Mouse (Mus musculus) erythroid progenitor cell, adult 5-6 weeks (primary cell): ENCODE measurements at regions not wholly inside any gene's neighbourhood (a gene's known extent, or its start where the extent isn't known, plus 50 kb on each side); places are given as distances from the start of the nearest gene placed in this dataset.

ENCODE experiments used
- ATAC-seq: replicated peaks from 2 replicates; pipeline ENCODE4 v1.8.0; 2016; ENCODE audit warnings: moderate number of reproducible peaks, mild to moderate bottlenecking, moderate TSS enrichment, inconsistent platforms; ENCODE audit not compliant: poor library complexity, low FRiP score, severe bottlenecking

DNA sequence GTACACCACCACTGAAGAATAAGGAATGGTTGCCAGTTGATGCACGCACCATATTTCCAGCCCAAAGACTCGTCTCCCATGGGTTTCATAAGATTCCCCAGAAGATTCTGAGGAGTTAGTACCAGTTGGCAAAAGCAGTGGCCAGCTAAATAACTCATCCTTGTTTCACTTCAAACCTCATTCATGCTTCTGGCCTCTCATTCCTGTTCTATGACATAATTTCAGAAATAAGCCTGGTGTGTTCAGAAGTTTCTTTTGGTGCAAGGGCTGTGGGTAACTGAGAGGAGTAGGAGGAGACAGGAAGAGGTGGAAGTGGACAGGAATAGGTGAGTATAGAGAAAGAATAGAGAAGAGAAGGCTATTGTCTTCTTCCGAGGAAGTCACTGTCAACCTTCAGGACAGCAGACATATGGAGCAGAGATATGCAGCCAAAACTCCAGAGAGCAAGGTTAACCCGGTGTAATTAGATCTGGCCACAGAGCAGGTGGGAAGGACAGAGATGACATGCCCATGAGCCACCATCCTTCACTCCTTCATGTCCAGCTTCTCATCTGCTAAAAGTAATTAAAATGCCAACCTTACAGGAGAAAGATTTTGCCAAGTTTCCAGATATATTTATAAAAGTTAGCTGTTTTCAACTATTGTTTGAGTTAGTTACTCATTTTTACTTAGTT, 133.9 kb upstream of the Tnfaip3 start:
- ATAC-seq: no peak

DNA sequence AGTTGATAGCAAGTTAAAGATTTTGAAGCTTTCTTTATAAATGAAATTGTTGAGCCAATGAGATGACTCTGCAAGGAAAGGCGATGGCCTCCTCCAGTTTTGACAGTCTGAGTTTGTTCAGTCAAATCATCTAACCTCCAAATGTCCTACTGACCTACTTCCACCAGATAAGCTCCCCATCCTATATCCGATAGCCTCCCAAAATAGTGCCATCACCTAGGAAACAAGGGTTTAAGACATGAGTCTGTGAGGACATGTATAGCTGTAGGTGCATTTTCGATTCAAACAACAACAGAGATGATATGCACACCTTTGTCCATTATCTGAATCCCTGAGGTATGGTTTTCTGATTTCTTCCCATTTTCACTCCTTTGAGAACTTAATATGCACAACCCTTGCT, 126.0 kb upstream of the Tnfaip3 start:
- ATAC-seq: no peak

DNA sequence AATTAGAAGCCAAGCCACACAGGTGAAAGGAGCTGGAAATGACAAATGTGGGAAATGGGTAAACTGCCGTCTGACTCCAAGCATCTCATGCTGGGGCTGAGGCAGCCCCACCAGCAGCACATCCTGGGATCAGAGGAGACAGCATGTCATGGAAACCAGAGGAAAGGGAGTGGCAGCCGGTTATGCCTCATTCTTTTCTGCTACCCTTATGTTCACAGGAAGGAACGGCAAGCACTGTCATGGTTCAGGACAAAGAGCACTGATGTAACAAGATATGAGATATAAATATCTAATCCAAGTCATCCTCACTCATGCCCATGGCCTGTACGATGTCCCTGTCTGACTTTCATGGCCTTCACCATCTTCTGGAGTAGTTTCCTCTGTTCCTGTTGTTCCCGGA, 125.2 kb upstream of the Tnfaip3 start:
- no peak for ATAC-seq

DNA sequence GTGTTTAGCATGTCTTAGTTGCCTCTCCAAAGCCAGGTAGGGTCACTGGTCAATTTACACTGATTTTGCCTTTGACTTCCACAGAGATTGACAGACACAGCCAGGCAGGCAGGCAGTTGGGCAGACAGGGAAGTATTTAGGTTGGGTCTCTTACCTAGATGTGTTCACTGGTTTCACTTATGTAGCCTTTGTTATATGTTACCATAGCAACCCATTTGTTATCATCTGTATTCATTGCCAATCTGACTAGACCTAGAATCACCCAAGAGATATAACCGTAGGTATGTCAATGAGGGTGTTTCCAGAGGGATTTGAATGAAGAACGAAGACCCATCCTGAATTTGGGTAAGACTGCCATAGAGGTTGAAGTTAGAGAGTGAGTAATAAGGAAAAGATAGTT, 123.8 kb upstream of the Tnfaip3 start:
- ATAC-seq: no peak

DNA sequence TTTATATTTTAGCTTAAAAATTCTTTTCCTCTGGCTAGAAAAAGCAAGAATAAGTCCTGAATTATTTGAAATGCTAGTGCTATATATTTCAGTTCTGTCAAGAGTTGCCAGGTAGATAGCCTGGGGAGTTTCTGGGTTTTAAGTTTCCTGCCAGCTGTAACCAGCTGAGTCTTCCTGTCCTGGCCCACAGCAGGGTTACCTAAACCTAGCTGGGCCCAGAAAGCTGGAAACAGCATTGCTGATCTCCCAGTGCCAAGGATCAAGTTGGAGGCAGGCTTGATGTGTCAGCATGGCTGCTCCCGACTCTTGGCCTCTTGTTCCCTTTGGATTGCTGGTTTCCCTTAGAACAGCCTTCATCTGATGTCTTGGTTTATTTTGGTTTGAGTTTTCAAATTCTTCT, 122.8 kb upstream of the Tnfaip3 start:
- ATAC-seq: no peak

DNA sequence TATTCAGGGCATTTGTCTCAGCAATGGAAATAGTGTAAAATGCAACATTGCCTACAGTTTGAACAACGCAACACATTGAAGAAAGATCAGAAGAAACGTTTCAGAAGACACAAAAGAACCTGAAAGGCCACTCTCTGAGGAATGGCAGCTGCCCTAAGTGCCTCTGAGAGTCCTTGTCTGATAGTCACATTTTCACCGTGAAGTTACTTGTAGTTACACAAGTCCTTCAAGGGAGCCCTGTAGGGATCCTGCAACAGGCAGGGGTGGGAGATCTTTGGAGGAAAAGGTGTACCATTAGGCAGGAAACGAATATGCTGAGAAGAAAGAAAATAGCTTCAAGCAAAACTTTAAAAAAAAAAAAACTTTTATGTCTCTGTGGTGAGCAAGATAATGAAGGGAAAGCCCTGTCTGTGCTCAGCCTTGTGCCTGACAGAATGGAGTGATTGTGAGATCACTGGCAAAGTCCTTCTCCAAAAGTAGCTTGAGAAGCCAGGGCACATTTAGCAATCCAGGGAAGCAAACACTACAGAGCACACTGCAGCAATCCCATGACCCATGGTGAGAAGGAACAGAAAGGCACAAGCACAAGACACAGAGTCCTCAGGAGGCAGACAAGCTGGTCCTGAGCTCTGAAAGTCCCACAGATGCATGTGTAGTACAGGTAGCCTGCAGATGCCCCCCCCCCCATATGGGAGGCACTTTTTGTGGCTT, 112.3 kb upstream of the Tnfaip3 start:
- no peak for ATAC-seq

DNA sequence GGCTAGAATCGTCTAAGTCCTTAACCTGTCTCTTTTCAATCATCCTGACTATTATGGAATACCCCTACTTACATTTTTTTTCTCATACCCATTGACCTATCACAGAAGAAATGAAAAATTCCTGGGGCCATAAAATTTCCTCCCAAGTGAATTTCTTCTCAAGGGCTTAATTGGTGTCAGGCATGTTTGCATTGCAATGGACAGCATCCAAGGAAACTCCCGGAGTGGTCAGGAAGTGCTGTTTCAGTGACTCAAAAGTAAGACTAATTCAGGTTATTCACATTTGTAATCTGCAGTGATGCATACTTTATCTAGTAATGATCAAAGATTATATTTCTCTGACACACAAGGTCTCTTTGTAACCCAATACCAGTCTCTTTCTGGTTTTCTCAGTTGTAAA, 111.5 kb upstream of the Tnfaip3 start:
- ATAC-seq: no peak

DNA sequence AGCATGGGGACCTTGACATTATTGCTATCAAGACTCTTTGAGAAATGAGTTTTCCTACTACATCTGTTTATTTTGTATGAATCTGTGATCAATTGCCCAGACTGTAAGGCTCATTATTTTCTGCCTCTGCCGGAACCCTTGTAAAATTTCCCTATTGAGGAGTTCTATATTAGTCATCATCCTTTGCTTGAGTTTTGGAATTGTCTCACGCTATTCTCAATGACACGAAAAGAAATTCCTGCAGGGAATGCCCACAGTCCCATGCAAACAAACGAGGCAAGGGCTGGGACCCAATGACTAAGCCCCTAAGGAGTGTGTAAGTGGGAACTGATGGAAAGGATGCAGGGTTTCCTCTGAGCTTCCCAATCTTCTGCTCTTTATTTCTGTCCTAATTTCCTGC, 111.0 kb upstream of the Tnfaip3 start:
- no peak for ATAC-seq

DNA sequence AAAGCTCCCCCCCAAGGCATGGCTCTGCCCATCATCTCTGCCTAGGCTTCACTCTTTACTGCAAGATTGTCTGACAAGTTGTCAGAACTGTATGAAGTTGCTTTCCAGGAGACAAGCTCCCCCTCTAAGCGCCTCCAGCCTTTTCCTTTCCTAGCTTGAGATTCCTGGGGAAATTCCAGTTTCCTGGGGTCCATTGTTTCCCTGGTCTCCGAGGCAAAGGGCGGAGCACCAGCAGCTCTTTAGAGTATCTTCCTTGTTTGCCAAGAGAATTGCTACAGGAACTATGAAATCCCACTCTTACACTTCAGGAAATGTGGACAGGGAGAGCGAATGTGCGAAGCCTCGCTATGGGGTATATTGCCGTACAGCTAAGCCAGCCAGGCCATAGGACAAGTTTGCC, 108.2 kb upstream of the Tnfaip3 start:
- no peak for ATAC-seq

DNA sequence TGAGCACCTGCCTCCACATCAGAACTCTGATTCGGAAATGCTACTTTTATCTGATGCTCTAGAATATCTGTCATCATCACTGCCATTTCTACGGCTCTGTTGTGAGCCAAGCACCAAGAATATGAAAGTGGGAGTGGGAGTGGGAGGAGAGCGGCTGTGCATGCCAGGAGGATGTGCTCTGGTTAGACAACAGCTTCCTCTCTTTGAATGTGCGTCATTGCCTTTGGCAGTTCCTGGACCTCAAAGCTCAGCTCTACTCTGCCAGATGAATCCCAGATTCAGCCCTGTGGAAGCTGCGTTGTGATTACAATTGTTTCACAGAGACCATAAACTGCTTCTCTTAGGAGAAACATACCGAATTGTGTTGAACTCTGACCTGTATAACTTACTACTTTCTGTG, 106.8 kb upstream of the Tnfaip3 start:
- no peak for ATAC-seq

DNA sequence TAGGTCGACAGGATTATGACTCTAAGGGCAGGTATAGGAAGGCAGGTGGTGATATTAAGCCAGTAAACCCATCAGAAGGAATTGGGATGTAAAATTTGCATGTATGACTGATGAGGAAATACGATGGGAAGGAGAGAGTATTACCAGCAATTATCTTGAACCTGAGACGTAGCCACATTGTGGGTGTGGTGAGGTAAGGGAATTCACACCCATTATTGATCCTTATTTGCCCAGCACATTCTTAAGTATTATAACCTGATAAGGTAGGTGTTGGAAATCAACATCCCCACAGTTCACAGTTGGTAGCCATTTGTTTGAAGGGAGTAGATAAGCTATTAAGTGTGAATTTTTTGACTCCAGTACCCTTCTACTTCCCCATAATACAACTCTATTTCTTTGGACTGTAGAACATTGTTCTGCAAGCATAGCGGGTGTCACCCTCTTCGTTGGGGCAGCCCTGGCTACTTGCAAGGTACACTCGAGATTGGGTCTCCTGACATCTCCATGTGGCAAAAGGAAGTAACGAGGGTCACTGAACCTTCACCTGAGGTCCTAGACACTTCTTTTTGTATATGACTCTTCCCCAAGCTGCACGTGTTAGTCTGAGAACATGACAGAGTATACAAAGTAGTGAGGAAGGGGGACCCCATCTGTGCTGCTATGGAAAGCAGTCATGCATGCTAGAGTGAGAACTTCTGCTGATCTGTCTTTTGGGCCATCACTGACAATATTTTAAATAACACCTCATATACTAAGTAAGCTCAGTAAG, 104.0 kb upstream of the Tnfaip3 start:
- ATAC-seq: no peak

DNA sequence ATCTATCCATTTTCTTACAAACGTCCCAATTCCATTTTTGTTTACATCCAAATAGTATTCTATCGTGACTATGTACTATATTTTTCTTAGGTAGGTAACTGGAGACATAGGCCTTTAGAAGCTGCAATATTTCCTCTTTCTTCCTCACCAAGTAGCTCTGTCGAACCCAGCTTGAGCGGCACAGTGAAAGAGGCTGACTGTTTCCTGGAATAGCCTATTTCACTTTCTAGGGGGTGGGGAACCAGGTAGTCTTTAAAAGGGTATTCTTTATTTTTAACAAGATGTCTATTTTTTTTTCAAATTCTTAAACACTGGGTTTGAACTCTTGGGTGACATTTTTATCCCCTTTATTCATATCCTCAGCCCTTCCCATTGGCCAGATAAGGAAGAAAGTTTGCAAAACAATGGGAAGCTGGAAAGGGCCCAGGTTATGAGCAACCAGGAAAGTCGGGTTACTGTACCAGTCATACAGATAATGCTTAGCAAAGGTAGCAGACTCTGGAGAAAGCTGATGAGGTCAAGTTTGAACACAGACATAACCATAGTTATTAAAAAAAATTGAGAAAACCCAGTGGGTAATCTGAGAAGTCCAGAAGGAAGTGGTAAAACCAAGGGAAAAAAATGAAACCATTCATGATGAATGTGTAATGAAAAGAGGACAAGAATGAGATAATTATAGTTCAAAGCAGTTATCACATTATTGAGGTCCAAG, 103.3 kb upstream of the Tnfaip3 start:
- ATAC-seq: no peak

DNA sequence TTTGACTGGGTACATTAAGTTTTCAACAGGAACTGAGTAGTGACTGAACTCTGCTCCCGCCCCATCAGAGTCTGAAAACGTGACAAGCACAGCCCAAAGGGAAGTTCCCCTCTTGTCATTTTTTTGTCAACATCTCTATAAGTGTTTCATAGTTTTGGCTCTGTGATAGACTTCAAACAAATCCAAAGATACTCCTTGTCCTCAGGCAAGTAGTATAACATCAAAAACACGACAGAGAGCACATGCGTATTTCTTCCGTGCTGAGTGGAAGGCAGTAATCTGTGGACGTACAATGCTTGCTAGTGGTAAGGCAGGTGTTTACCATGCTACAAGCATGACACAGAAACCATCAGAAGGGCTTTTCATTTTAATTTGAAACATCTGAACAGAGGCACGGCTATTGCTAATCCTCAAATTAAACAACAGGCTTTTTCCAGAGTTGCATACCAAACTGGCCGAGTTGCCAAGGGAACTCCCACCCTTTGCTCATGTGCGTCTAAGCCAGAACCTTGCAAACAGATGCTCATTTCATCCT, 101.7 kb upstream of the Tnfaip3 start:
- no peak for ATAC-seq

DNA sequence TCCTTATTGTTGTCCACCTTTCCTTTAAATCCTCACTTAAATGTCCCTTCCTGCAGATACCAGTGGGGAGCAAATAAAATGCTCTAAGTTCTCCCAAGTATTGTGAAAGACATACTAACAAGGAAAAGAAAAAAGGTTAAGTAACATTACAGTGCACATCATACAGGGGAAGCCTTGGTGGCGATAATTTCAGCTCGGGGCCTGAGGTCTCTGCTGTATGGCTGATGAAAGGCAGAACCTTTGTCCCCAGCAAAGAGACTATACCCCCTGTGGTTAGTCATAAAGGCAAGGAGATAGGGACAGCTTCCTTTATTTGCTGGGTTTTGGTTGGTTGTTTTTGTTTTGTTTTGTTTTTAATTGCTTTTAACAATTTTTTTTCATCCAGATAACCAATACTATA, 97.0 kb upstream of the Tnfaip3 start:
- ATAC-seq: no peak

DNA sequence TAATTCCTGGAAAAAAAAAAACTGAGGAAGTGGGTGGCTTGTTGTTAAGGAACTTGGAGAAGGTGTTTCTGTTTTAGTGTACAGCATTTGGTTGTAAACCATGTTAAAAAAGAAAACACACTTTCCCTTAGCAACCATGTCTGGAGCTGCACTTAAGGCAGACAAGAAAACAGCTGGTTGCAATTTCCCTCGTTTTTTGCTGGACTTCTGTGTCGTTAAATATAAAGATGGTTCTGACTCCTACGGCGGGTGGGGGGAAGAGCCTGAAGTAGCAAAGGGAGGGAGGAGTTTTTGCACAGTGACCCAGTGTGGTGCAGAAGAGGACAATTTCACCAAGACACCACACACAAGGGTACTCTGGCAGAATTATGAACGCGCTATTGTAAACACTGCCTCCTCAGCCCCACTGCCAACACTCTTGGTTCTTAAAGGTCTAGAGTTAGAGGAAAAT, 89.8 kb upstream of the Tnfaip3 start:
- ATAC-seq: no peak

DNA sequence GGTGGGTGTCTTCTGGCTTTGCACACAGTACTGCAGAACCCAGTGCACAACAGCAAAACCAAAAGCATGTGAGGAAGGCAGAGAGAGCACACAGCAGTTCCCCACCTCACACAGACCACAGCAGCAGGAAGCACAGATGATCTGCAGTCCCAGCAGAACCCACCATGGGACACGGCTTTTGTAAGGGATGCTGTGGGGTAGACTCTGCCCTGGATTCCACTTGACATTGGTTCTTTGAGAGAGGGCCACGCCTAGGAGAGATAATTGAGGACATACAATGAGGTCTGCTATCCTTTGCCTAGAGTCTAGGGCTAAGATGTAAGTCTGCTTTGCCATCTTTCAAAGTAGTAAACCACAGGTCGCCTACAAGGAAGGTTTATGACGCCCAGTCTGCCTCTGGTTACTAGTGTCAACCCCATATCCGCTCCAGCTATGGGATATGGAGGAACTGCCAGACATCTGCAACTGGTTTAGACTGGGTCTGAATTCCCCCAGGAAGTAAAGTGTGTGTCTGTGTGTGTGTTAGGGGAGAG, 89.3 kb upstream of the Tnfaip3 start:
- ATAC-seq: no peak

DNA sequence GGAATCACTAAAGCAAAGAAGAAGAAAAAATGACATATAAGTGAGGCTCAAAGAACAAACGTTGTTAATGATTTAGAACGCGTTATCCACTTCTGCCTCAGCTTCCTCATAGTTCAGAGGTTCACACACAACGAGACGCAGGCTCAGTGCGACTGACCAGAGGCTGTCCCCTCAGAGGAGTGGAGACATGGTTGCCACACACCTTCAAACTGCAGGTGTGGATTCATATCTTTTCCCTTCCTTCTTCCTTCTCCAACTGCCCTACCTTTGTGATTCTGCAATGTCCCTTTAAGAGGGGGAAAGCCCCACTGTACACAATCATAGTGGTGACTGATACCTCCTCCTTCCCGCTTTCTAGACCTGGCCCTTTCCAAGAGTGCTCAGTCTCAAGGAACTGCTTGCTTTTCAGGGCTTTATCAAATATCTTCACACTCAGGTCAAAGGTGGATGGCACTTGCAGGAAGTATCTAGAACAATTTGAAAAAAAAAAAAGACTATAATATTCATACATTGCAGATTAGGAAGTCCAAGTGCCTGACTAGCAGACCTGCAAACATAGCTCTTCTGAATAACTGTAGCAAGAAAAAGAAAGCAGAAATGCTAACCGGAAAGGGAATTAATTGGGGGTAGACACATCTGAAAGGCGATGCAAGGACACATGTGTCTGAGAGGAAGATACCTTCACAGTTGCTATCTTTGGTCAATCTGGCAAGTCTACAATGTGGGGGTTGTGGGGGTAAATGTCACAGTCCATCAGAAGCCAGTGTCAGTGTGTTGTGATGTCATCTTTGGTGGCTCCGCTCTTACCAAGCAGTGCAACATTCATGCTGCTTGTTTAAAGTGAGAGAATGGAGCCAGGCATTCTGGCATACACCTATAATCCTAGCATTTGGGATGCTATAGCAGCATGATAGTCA, 84.2 kb upstream of the Tnfaip3 start:
- ATAC-seq: no peak

DNA sequence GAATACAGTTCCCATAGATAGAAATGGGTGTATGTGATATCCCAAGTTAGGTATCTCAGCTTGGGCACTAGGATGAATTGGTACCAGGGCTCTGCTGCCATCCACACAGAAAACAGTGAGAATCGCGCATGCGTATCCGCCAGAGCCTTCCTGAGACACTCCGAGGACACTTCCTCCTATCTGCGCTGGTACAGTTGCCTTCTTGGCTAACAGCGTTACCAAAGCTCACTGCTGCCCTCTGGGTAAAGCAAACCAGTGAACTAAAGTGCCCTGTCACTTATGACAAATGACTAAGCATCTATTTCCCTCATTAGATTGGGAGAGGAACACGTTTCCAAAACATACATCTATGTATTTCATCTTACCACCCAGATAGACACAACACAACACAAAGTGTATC, 78.8 kb upstream of the Tnfaip3 start:
- peak; percentile 88 for ATAC-seq

DNA sequence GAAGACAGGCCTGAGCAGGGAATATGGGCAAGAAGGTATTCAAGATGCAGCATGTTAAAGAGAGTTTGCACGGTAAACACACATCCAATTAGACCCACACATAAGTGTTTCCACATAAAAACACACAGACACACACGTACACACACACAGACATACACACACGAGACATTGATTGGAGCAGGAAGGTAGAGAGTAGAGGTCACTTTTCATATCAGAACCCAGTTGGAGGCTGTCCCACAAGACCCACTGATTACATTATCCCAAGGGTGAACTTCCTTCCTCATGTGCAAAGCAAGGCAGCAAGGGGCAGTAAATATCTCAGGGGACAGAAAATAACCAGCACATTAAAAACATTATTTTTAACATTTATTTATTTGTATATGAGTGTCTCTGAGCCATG, 78.2 kb upstream of the Tnfaip3 start:
- ATAC-seq: no peak
